Comparison of ENCODE assay signal across 9 mouse cellular contexts in the genomic region with DNA sequence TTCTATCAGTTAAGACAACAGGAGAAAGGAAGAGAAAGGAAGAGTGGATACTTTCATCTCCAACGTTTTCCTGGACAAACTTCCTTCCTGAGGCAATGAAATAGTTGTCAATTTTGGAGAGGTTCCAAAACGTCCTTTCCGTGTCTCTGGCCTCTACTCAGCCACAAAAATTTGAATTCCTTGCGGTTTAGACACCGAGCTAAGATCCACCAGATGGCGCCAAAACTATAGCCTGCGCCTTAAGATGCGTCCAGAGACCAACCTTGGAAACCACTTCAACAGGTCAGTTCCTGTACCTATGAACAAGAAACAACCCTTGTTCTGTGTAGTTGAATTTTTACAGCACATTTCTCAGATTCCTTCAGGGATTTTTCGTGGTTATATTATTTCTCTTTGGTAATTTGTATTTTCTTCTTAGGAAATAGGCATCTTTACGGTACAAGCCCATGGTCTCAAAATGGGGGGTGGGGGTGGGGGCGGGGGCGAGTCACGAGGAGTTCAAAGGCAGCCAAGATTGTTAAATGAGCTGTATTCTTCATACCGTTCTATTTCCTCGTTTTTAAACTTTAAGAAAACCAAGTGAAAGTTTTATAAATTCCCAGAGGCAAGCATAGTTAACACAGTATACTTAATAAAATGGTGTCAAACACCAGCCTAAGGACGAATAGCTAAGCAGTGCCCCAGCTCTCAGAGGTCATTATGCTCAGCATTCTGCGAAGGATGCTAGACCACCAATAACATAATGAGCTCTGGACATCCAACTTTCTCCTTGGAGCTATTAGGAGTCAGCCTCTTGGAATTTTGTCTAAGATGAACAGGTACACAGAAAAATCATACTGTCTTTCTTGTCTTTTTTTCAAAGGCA.
DNase-seq lines count a peak whose midpoint lies in the region; ATAC-seq lines count a peak whose summit lies in the region.
"Had no signal": no experiment of that assay in that cellular context is flagged by ENCODE, and none has a peak within 500 bp of the region (broad histone marks: within the 10 kb centered on the region; RNA-seq: fewer than 3 reads in every experiment).

No protein-coding gene starts in this region.

- H3K4me1 ChIP-seq in forebrain, embryonic 16.5 days (replicated peaks; ENCODE audit: control insufficient read depth, insufficient read depth, low read length): no peaks in the 10 kb centered on the region
- no peaks in the 10 kb centered on the region for H3K4me1 ChIP-seq in hindbrain, embryonic 13.5 days (replicated peaks)
- H3K4me1 ChIP-seq: megakaryocyte, embryonic 14.5 days had no signal

- no peak overlapping the region for H3K9ac ChIP-seq in forebrain, embryonic 16.5 days (replicated peaks; ENCODE audit: low read depth, low read length)
- H3K9ac ChIP-seq in hindbrain, embryonic 13.5 days: no peak overlapping the region

- H3K4me2 ChIP-seq in forebrain, embryonic 16.5 days (ENCODE audit: low read length): no peak overlapping the region
- no peak overlapping the region for H3K4me2 ChIP-seq in hindbrain, embryonic 13.5 days

- no peaks in the 10 kb centered on the region for H3K9me3 ChIP-seq in forebrain, embryonic 16.5 days (ENCODE audit: control insufficient read depth, low read length)
- H3K9me3 ChIP-seq in hindbrain, embryonic 13.5 days: no peaks in the 10 kb centered on the region
- H3K9me3 ChIP-seq: megakaryocyte, embryonic 14.5 days had no signal

- H3K27me3 ChIP-seq in forebrain, embryonic 16.5 days (replicated peaks; ENCODE audit: control insufficient read depth, insufficient read depth, low read length): no peaks in the 10 kb centered on the region
- H3K27me3 ChIP-seq in hindbrain, embryonic 13.5 days: no peaks in the 10 kb centered on the region
- H3K27me3 ChIP-seq: megakaryocyte, embryonic 14.5 days had no signal

- H3K4me3 ChIP-seq in forebrain, embryonic 16.5 days (replicated peaks; ENCODE audit: low read length): no peak overlapping the region
- no peak overlapping the region for H3K4me3 ChIP-seq in hindbrain, embryonic 13.5 days
- H3K4me3 ChIP-seq: megakaryocyte, embryonic 14.5 days had no signal

- H3K27ac ChIP-seq in forebrain, embryonic 16.5 days (ENCODE audit: low read length): no peak overlapping the region
- no peak overlapping the region for H3K27ac ChIP-seq in hindbrain, embryonic 13.5 days

- ATAC-seq in forebrain, embryonic 16.5 days: peak; percentile 87
- peak; percentile 86 for ATAC-seq in hindbrain, embryonic 13.5 days (ENCODE audit: low FRiP score)

- 33% methylated on average over 17 of the region's 17 CpGs for WGBS in forebrain, embryonic 16.5 days
- 34% methylated on average over 17 of the region's 17 CpGs for WGBS in hindbrain, embryonic 13.5 days

- no peaks in the 10 kb centered on the region for H3K36me3 ChIP-seq in forebrain, embryonic 16.5 days (ENCODE audit: control insufficient read depth, insufficient read depth)
- no peaks in the 10 kb centered on the region for H3K36me3 ChIP-seq in hindbrain, embryonic 13.5 days

- DNase-seq in MN1 (ENCODE audit: low spot score): peak; percentile 29
- DNase-seq in cerebellum, adult 11 months: peak; percentile 62
- DNase-seq in layer of hippocampus, postnatal 10 days (ENCODE audit: low spot score in 2 of 2): peak; percentile 69 to 75
- peak; percentile 57 for DNase-seq in lung, postnatal 25 days (ENCODE audit: low spot score)
- peak; percentile 73 to 79 for DNase-seq in right cerebral cortex, postnatal 10 days (ENCODE audit: low spot score in 2 of 2)
- DNase-seq in natural killer cell, adult 2 months (ENCODE audit: low spot score in 2 of 2): no peak

Comparison
In these comparisons a context has a peak if more than half of its experiments do, and no peak if none do; other contexts are left out.
1. DNase-seq: peak in MN1 (single experiment), cerebellum, adult 11 months (single experiment), layer of hippocampus, postnatal 10 days (2 of 2), lung, postnatal 25 days (single experiment) and right cerebral cortex, postnatal 10 days (2 of 2); none in natural killer cell, adult 2 months (0 of 2).